Mouse (Mus musculus) limb, embryonic 15.5 days (tissue): Measurements from ENCODE around the gene Cars. TPM values are rescaled to one million over a fixed set of nuclear protein-coding genes. Genes with fewer than 3 reads are reported as not detected.
"Not testable (repeated sequence)": the region's sequence is repeated elsewhere in the genome, so short reads cannot be mapped to it uniquely, and the experiment has no call there.

Experiments used
- ATAC-seq: fragments of 200-750 bp; cut with Nextera tagmentation; 2 replicates; pipeline ENCODE4 v1.8.0; 2017; ENCODE audit warnings: low read depth, moderate TSS enrichment; ENCODE audit not compliant: insufficient number of reproducible peaks, low FRiP score, low TSS enrichment
- H3K27ac ChIP-seq: fragments of 300-500 bp; sonication (generic); 2 replicates; pipeline ENCODE4 v1.5.1; 2015; ENCODE audit warnings: moderate library complexity, mild to moderate bottlenecking, inconsistent platforms
- H3K27me3 ChIP-seq: fragments of 300-500 bp; sonication (generic); 2 replicates; pipeline ENCODE4 v1.6.1; 2015; ENCODE audit warnings: inconsistent platforms
- H3K36me3 ChIP-seq: fragments of 300-500 bp; sonication (generic); 2 replicates; pipeline ENCODE4 v1.6.1; 2015; ENCODE audit warnings: inconsistent platforms
- H3K4me1 ChIP-seq: fragments of 300-500 bp; sonication (generic); 2 replicates; pipeline ENCODE4 v1.6.1; 2015; ENCODE audit warnings: inconsistent platforms
- H3K4me2 ChIP-seq: fragments of 300-500 bp; sonication (generic); 2 replicates; pipeline ENCODE4 v1.6.1; 2015; ENCODE audit warnings: mild to moderate bottlenecking, inconsistent platforms
- H3K4me3 ChIP-seq: fragments of 300-500 bp; sonication (generic); 2 replicates; pipeline ENCODE4 v1.5.1; 2015; ENCODE audit warnings: mild to moderate bottlenecking, inconsistent platforms
- H3K9ac ChIP-seq: fragments of 300-500 bp; sonication (generic); 2 replicates; pipeline ENCODE4 v1.6.1; 2015; ENCODE audit warnings: inconsistent platforms
- H3K9me3 ChIP-seq: fragments of 300-500 bp; sonication (generic); 2 replicates; pipeline ENCODE4 v1.6.1; 2016; ENCODE audit warnings: inconsistent platforms
- WGBS: fragments of 180-500 bp; shearing (Covaris S2); methylation state at CpG from one replicate; pipeline ENCODE4 v1.1.7; 2015; 5-methylcytosine and 5-hydroxymethylcytosine counted together
- polyA plus RNA-seq: library from polyadenylated mRNA; unstranded; fragments of >200 nt; fragmentation: Nextera tagmentation; extraction: Ambion mirVana; gene quantifications from 2 replicates; pipeline ENCODE4 v1.2.1, GENCODE M21; 2015

Cars gene
- 61.9 and 69.5 TPM in 2 replicates for polyA plus RNA-seq

DNA sequence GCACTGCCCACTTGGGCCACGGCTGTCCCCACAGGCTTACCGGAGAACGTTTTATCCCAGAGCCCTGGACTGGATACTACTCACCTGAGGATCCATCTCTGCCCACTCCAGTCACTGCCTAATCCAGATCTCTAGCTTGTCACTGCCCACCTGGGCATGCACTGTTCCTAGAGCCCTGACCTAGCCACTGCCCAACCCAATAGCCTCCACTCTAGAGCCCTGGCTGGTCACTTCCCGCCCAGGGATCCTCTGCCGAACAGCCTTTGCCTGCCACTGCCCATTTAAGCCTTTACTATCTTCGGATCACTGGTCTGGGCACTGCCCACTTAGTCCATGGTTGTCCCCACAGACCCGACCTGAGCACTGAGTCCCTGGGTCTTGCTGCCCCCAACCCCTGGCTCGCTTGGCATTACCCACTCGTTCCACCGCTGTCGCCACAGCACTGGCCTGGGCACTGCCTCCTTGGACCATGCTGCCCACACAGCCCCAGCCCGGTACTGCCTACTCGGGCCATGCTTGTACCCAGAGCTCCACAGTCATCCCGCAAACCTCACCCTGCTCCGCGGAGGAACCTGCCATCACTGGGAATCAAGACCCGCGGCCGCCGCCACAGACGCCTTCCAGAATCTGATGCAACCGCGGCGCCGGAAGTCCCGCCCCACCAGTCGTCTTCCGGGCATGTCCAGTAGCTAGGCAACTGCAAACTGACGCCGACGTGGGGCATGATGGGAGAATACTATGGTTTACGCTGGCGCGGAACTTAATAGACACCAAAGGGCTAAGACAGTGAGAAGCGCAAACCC lies at the start of gene Cars:
Gene Cars, minus strand, starts transcription at position 663 of the 803 bp plus-strand sequence.
- Histone ChIP-seq H3K27ac (peak within 1 kb of the TSS; percentile 68; the same call in 1 of the 2 replicates), H3K9me3 (no peaks in the 10 kb centered on the region), H3K4me3 (peak within 1 kb of the TSS; percentile 79), H3K36me3 (peaks cover 7% of the 10 kb centered on the region; the same call in 1 of the 2 replicates), H3K4me1 (peaks cover 15% of the 10 kb centered on the region), H3K4me2 (peak within 1 kb of the TSS; percentile 75), H3K27me3 (no peaks in the 10 kb centered on the region), H3K9ac (peak within 1 kb of the TSS; percentile 82)
- peak; percentile 95 for ATAC-seq
- 2% methylated on average over 35 of the region's 35 CpGs for WGBS

DNA sequence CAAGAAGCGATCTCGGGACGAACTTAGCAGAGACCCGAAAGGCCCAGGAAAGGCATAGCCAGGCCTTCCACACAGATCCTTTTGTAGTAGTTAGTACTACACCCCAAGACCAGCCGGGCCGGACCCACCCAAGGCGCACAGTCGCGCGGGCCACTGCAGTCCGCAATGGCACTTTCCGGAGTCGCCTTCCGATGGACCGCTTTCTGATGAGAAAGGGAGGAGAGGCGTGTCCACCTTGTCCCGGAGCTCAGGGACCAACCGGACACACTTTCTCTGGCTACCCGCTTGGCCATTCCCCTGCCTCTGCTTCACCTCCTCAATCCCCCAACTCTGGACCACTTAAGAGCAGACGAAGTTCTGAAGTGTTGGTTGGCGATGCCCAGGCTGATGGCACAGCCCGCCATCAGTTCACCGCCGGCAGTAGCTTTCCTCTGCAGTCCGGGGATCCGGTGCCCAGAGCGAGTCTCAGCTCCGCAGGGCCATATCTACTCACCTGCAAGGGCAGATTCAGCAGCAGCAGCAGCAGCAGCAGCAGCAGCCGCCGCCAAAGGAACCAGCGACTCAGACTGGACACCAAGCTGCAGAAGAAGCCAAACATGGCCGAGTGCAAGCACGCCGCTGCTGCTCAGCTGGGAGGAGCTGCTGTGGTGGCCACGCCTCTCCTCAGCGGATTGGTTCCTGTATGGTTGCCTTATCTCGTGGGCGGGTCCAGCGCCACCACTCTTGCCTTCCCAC lies 49.3 kb upstream of the Cars start, which contains the start of gene Tnfrsf22:
Gene Tnfrsf22, minus strand, starts transcription at position 628 of the 735 bp plus-strand sequence.
- H3K9me3 ChIP-seq = no peaks in the 10 kb centered on the region
- no peaks in the 10 kb centered on the region for H3K4me1 ChIP-seq
- 2% methylated on average over 39 of the region's 39 CpGs for WGBS
- H3K27me3 ChIP-seq = no peaks in the 10 kb centered on the region
- peak within 1 kb of the TSS; percentile 64 for H3K4me3 ChIP-seq
- H3K4me2 ChIP-seq = peak within 1 kb of the TSS; percentile 91
- no peak within 1 kb of the TSS for H3K27ac ChIP-seq
- no peaks in the 10 kb centered on the region for H3K36me3 ChIP-seq
- ATAC-seq = peak; percentile 80
- peak within 1 kb of the TSS; percentile 42 for H3K9ac ChIP-seq

DNA sequence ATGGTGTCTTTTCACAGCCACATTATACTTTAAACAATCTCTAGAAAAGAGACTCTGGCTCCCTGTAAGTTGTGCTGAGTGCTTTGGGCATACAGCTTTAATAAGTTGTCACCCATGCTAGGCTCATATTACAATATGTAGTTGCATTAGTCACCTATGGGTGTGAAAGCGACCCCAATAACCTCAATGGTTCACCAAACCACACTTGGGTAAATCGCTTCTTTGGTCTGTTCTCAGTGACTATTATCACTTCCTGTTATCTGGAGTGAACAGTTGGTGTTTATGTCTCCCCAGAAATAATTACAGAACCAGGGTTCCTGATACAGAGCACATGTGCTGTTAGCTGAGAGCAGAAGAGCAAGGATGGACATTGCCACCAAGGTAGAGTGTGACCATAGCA lies 44.1 kb upstream of the Cars start:
- WGBS = 89% methylated on average over 2 of the region's 2 CpGs
- not testable (repeated sequence) for H3K4me3 ChIP-seq, H3K27me3 ChIP-seq, H3K9ac ChIP-seq, H3K4me1 ChIP-seq, H3K27ac ChIP-seq, H3K9me3 ChIP-seq, ATAC-seq, H3K4me2 ChIP-seq, H3K36me3 ChIP-seq

DNA sequence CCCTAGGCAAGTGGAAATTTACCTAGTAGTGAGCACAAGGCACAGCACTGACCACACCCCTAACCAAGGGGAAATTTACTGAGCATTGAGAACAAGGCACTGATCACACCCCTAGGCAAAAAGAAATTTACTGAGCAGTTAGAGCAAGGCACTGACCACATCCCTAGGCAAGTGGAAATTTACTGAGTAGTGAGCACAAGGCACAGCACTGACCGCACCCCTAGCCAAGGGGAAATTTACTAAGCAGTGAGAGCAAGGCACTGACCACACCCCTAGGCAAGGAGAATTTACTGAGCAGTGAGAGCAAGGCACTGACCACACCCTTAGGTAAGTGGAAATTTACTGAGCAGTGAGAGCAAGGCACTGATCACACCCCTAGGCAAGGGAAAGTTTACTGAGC lies 36.8 kb upstream of the Cars start:
- Histone ChIP-seq H3K4me3 (no peak overlapping the region), H3K9ac (no peak overlapping the region), H3K4me1 (no peaks in the 10 kb centered on the region), H3K9me3 (no peaks in the 10 kb centered on the region), H3K36me3 (peaks cover 8% of the 10 kb centered on the region; the same call in 1 of the 2 replicates), H3K4me2 (no peak overlapping the region), H3K27me3 (no peaks in the 10 kb centered on the region), H3K27ac (no peak overlapping the region)
- 93% methylated on average over 1 of the region's 1 CpGs for WGBS
- no peak for ATAC-seq

DNA sequence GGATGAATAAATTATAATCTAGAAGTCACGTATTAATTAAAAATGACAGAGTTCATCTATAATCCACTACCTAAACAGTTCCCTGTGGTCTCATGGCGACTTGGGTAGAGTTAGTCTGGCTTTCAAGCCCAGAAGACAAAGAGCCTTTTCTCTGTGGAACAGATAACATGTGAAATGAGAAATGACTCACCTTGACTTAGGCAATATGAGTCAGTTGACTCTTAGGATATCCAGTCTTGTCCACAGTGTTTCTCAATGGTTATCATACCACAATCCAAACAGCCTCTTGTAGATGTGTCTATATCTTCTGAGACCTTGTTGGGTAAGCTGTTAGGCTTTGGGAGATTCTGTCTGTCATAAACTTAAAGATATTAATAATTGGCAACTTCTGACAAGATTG lies 31.6 kb upstream of the Cars start:
- H3K4me3 ChIP-seq = no peak overlapping the region
- H3K27ac ChIP-seq = no peak overlapping the region
- H3K4me1 ChIP-seq = no peaks in the 10 kb centered on the region
- H3K27me3 ChIP-seq = no peaks in the 10 kb centered on the region
- H3K36me3 ChIP-seq = no peaks in the 10 kb centered on the region
- 62% methylated on average over 2 of the region's 2 CpGs for WGBS
- no peak overlapping the region for H3K9ac ChIP-seq
- ATAC-seq = no peak
- no peaks in the 10 kb centered on the region for H3K9me3 ChIP-seq
- H3K4me2 ChIP-seq = no peak overlapping the region

DNA sequence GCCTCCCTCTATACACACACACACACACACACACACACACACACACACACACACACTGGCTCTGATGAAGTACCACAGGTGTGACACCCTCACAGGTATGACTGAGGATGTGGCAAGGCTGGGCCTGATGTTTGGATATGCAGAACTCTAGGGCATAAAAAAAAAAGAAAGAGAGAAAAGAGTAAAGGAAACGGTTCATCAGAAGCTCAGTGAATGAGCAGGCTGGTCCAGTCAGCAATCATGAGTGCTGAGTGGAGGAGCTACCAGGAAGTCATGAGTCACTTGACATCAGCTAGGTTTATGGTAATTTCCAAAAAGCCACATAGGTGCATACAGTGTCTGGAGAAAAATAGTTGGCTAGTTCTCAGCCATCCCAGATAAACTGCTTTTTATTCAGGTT lies 29.6 kb upstream of the Cars start:
- Histone ChIP-seq H3K4me1 (no peaks in the 10 kb centered on the region), H3K4me3 (no peak overlapping the region), H3K27me3 (no peaks in the 10 kb centered on the region), H3K9me3 (no peaks in the 10 kb centered on the region), H3K36me3 (no peaks in the 10 kb centered on the region), H3K4me2 (no peak overlapping the region), H3K9ac (no peak overlapping the region), H3K27ac (no peak overlapping the region)
- 53% methylated on average over 1 of the region's 1 CpGs for WGBS
- ATAC-seq = no peak

DNA sequence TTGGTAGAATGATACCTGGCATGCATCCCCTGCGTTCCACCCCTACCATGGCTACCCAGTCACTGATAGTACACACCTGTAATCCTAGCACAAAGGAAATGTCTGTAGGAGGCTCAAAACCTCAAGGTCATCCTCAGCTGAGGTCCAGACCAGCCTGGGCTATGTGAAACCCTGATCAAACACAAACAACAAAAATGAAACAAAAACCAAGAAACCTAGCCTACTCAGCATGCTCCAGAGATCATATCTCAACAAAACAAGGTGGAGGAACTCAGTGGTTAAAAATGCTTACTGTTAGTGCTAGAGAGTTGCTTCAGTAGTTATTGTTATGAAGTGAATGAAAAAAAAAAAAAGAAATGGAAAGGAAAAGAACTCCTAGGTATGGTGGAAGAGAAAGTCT lies 28.6 kb upstream of the Cars start, which contains the start of gene Tnfrsf26:
Gene Tnfrsf26, minus strand, starts transcription at position 183 of the 400 bp plus-strand sequence.
- no peak within 1 kb of the TSS for H3K4me3 ChIP-seq
- no peaks in the 10 kb centered on the region for H3K27me3 ChIP-seq
- ATAC-seq = no peak
- WGBS = 90% methylated on average over 1 of the region's 1 CpGs
- H3K9me3 ChIP-seq = no peaks in the 10 kb centered on the region
- no peak within 1 kb of the TSS for H3K27ac ChIP-seq
- no peaks in the 10 kb centered on the region for H3K4me1 ChIP-seq
- H3K36me3 ChIP-seq = no peaks in the 10 kb centered on the region
- no peak within 1 kb of the TSS for H3K4me2 ChIP-seq
- H3K9ac ChIP-seq = no peak within 1 kb of the TSS

DNA sequence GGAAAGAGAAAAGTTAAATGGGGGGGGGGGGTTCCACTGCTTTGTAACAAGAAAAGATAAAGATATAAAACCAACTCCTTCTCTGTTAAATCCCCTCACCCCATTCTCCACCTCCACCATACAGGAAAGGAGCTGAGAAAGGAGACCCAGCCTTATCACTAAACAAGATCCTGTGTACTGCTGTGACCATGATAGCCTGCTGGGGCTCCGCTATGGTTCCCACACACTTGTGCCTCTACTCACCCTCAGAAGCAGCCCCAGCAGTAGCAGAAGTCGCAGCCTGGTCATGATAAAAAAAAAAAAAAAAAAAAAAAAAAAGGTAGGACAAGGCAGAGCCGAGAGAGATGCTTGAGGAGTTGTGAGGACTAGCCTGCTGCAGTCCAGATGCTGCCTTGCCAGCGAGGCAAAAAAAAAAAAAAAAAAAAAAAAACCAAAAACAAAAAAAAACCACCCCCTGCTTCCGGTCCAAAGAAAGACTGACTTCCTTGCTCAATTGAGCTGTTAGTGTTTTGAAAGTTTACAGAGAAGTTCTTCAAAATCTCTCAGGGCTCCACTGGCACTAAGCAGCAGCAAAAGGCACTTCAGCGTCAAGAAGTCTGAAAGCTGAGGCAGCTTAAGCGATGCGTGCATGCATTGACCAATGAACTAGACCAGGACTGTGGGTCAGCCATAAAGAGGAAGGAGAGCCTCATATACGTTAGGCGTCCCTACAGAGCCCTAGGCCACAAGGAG lies 27.8 kb upstream of the Cars start:
- Histone ChIP-seq H3K9ac (no peak overlapping the region), H3K4me2 (no peak overlapping the region), H3K36me3 (no peaks in the 10 kb centered on the region), H3K27ac (no peak overlapping the region), H3K4me1 (no peaks in the 10 kb centered on the region), H3K4me3 (no peak overlapping the region), H3K9me3 (no peaks in the 10 kb centered on the region), H3K27me3 (no peaks in the 10 kb centered on the region)
- 61% methylated on average over 10 of the region's 10 CpGs for WGBS
- ATAC-seq = no peak

DNA sequence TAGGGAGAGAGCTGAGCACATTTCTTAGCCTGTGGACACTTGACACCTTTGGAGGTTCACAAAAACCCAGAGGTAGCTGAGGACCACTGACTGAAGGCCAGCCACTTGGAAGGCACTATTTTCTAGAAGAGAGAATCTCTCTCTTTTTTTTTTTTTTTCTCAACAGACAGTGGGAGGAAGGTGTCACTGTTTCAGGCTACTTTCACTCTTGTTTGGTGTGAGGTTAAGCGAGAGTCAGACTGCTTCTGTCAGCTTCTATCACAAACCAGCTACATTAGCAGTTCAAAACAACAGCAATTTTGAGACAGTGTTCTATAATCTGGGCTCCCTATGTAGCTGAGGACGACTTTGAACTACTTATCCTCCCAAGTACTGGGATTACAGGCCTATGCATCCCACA lies 26.3 kb upstream of the Cars start:
- Histone ChIP-seq H3K9me3 (no peaks in the 10 kb centered on the region), H3K4me2 (no peak overlapping the region), H3K27ac (no peak overlapping the region), H3K9ac (no peak overlapping the region), H3K36me3 (no peaks in the 10 kb centered on the region), H3K4me1 (no peaks in the 10 kb centered on the region), H3K4me3 (no peak overlapping the region), H3K27me3 (no peaks in the 10 kb centered on the region)
- no peak for ATAC-seq
- 70% methylated on average over 2 of the region's 2 CpGs for WGBS

DNA sequence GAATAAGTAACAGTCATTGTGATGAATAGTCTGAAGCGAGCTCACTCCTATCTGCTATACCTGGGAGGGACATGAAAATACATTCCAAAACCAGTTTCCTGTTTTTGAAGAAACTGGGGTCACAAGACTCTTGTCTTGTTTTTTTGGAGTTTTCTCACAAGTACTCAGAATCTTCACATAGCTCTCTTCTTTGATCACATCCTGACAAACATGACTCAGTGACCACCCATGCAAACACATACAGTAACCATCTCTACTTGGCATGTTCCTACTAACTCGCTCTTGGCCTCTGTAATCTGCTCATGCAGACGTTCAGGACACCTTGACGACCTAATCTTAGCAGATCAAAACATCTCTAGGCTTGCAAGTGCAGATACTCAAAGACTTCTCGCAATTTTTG lies 25.3 kb upstream of the Cars start:
- Histone ChIP-seq H3K4me1 (no peaks in the 10 kb centered on the region), H3K4me3 (no peak overlapping the region), H3K27ac (no peak overlapping the region), H3K36me3 (no peaks in the 10 kb centered on the region), H3K9ac (no peak overlapping the region), H3K27me3 (no peaks in the 10 kb centered on the region), H3K4me2 (no peak overlapping the region), H3K9me3 (no peaks in the 10 kb centered on the region)
- WGBS = 68% methylated on average over 5 of the region's 5 CpGs
- ATAC-seq = no peak

DNA sequence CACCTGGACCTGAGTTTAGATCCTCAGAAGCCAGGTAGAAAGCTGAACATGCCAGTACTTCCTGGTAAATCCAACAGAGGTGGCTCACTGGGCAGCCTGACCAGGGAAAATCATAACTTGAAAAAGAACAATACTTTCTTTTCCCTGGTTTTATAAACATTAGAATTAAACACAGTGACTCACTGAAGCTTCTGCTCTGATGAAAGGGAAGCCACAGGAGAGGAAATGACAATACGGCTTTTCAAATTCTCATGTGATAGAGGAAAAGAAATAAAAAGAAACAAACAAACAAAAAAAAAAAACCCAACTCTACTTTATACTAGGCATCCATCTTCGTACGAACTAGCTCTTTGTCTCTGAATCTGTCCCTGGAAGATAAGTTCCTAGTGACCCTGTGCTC lies 24.7 kb upstream of the Cars start:
- Histone ChIP-seq H3K27me3 (no peaks in the 10 kb centered on the region), H3K4me2 (no peak overlapping the region), H3K36me3 (no peaks in the 10 kb centered on the region), H3K27ac (no peak overlapping the region), H3K4me3 (no peak overlapping the region), H3K9me3 (no peaks in the 10 kb centered on the region), H3K9ac (no peak overlapping the region), H3K4me1 (no peaks in the 10 kb centered on the region)
- no peak for ATAC-seq
- WGBS = 81% methylated on average over 3 of the region's 3 CpGs

DNA sequence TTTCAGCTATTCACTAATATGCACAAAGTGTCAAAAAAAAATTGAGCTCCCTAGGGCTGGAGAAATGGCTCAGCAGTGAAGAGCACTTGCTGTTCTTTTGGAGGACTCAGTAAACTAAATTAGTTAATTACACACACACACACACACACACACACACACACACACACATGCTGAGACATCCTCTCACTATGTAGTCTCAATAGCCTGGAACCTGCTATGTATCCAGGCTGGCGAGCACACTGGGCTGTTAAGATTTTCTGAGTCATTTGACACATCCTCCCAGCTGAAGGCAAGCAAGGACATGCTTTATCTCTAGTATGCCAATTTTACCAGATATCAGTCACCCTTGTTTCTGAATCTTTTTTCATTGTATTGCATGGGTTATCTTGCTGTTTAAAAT lies 21.1 kb upstream of the Cars start:
- no peaks in the 10 kb centered on the region for H3K9me3 ChIP-seq
- no peak for ATAC-seq
- H3K4me1 ChIP-seq = no peaks in the 10 kb centered on the region
- WGBS = 70% methylated on average over 1 of the region's 1 CpGs
- H3K4me2 ChIP-seq = no peak overlapping the region
- no peak overlapping the region for H3K4me3 ChIP-seq
- H3K27me3 ChIP-seq = no peaks in the 10 kb centered on the region
- no peaks in the 10 kb centered on the region for H3K36me3 ChIP-seq
- H3K27ac ChIP-seq = no peak overlapping the region
- H3K9ac ChIP-seq = no peak overlapping the region
